Mouse (Mus musculus): Measurements from ENCODE around the gene Pwwp2b. TPM values are rescaled to one million over a fixed set of nuclear protein-coding genes. Genes with fewer than 3 reads are reported as not detected.

Pwwp2b gene
- polyA plus RNA-seq, 1 experiment from 2014 or later = 8.7 TPM

DNA sequence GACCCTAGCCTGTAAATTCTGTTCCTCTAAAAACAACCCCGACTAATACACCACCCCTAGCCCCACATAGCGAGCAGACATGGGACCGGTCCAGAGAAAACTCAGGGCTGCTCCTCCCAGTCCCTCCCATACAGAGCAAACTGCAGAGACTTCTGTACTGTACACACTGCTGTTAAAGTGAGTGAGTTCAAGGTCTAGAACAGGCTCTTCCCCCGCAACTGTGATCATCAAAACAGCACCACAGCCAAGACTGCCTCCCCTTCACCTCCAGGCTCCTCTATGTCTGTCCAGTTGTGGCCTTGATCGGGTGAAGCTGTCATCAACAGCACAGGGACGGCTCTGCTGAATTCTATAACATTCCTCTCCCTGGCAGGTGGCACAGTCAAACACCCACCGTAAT is 40.3 kb downstream of the Pwwp2b start:
- Histone ChIP-seq H3K4me3 (replicated peaks) (no peak overlapping the region), H3K9ac (no peak overlapping the region), H3K27ac (no peak overlapping the region), H3K36me3 (no peaks in the 10 kb centered on the region), H3K4me2 (no peak overlapping the region), H3K9me3 (replicated peaks) (no peaks in the 10 kb centered on the region), H3K27me3 (no peaks in the 10 kb centered on the region), H3K4me1 (peaks cover 11% of the 10 kb centered on the region; the same call in 1 of the 2 replicates)
- whole genome bisulfite sequencing = 69% methylated on average over 7 of the region's 7 CpGs
- ATAC-seq (replicated peaks; ENCODE audit: low FRiP score) = no peak

DNA sequence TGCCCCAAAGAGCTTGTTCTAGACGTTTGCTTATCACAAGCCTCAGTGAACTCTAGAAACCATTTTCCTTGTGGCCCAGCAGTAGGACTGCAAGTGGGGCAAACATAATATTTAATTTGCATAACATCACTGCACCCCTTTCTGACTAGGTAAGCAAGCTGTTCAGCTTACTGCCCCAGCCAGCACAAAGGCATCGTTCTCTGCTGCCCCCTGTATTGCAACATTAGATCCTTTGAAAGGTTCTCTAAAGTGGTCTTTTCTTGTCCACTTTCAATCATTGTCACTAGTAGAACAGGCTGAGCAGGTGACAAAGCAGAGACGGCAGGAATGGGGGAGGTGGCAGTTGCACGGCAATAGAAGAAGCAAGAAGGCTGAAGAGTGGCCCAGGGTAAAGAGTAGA is 45.1 kb downstream of the Pwwp2b start:
- no peak for ATAC-seq (replicated peaks; ENCODE audit: low FRiP score)
- WGBS = 49% methylated on average over 4 of the region's 4 CpGs
- Histone ChIP-seq H3K36me3 (no peaks in the 10 kb centered on the region), H3K27me3 (no peaks in the 10 kb centered on the region), H3K9ac (no peak overlapping the region), H3K27ac (no peak overlapping the region), H3K4me2 (no peak overlapping the region), H3K4me3 (replicated peaks) (no peak overlapping the region), H3K4me1 (peaks cover 28% of the 10 kb centered on the region), H3K9me3 (replicated peaks) (no peaks in the 10 kb centered on the region)

DNA sequence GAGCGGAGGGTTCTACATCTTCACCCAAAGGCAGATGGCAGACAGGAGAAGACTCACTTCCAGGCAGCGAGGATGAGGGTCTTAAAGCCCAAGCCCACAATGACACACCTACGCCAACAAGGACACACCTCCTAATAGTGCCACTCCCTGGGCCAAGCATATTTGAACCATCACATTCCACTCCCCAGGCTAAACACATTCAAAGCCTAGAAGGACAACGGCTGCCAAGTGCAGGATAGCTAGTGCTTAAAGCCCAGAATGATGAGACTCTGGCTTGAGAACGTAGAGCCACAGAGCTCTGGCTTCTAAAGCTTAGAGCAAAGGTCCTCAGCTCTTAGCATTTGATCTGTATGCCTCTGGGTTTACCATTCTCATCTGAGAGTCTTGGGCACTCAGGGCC is 45.8 kb downstream of the Pwwp2b start:
- Histone ChIP-seq H3K4me3 (replicated peaks) (no peak overlapping the region), H3K9ac (no peak overlapping the region), H3K4me2 (no peak overlapping the region), H3K36me3 (no peaks in the 10 kb centered on the region), H3K9me3 (replicated peaks) (no peaks in the 10 kb centered on the region), H3K4me1 (peaks cover 31% of the 10 kb centered on the region), H3K27ac (no peak overlapping the region), H3K27me3 (no peaks in the 10 kb centered on the region)
- WGBS = 87% methylated on average over 5 of the region's 5 CpGs
- ATAC-seq (replicated peaks; ENCODE audit: low FRiP score) = no peak

- Histone ChIP-seq H3K27ac (peak overlapping the region; percentile 64), H3K36me3 (no peaks in the 10 kb centered on the region), H3K9ac (no peak overlapping the region), H3K4me2 (no peak overlapping the region), H3K4me1 (peaks cover 35% of the 10 kb centered on the region), H3K9me3 (replicated peaks) (no peaks in the 10 kb centered on the region), H3K4me3 (replicated peaks) (no peak overlapping the region), H3K27me3 (0 out of 2 replicates have a peak, but pooled peaks cover 8% of the 10 kb centered on the region)
- no peak for ATAC-seq (replicated peaks; ENCODE audit: low FRiP score)
- WGBS = 84% methylated on average over 1 of the region's 1 CpGs
These were observed 47.4 kb downstream of the Pwwp2b start for GRCm38 (mm10) chr7:139295653-139296052.

DNA sequence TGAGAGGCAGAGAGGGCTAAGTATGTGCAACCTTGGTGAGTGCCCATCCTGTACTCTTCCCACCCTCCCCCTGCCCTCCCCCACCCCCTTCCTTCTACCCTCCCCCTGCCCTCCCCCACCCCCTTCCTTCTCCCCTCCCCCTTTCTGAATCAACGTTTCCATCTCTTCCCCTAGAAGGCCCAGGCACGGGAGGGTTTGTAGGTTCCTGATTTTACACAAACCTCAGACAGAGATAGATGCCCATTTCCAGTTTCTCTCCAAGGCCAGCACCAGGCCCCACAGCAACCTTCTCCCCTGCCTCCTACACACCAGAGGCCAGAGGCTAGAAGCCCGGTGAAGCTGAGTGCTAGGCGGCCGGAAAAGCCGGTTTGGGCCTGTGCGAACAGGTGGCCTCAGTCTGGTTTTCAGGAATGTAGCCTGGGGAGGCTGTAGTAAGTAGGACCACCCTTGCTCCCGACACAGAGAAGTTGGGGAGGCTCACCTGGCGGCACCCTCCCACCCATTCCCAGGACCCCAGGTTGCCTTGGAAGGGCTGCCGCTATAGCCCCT is 48.3 kb downstream of the Pwwp2b start:
- Histone ChIP-seq H3K4me2 (no peak overlapping the region), H3K4me1 (peaks cover 35% of the 10 kb centered on the region), H3K36me3 (no peaks in the 10 kb centered on the region), H3K27me3 (0 out of 2 replicates have a peak, but pooled peaks cover 8% of the 10 kb centered on the region), H3K9ac (no peak overlapping the region), H3K4me3 (replicated peaks) (no peak overlapping the region), H3K27ac (peak overlapping the region; percentile 86), H3K9me3 (replicated peaks) (no peaks in the 10 kb centered on the region)
- 50% methylated on average over 10 of the region's 10 CpGs for WGBS
- ATAC-seq (replicated peaks; ENCODE audit: low FRiP score) = peak; percentile 50

GRCm38 (mm10) chr7:139298446-139298845 is 50.2 kb downstream of the Pwwp2b start:
- no peak overlapping the region for H3K9ac ChIP-seq
- peaks cover 36% of the 10 kb centered on the region for H3K4me1 ChIP-seq
- 40% methylated on average over 4 of the region's 4 CpGs for WGBS
- no peaks in the 10 kb centered on the region for H3K9me3 ChIP-seq (replicated peaks)
- H3K36me3 ChIP-seq = no peaks in the 10 kb centered on the region
- no peak for ATAC-seq (replicated peaks; ENCODE audit: low FRiP score)
- H3K4me2 ChIP-seq = no peak overlapping the region
- no peak overlapping the region for H3K4me3 ChIP-seq (replicated peaks)
- H3K27ac ChIP-seq = no peak overlapping the region
- H3K27me3 ChIP-seq = 0 out of 2 replicates have a peak, but pooled peaks cover 8% of the 10 kb centered on the region

- H3K27ac ChIP-seq = no peak overlapping the region
- H3K4me2 ChIP-seq = peak overlapping the region; percentile 40
- H3K4me1 ChIP-seq = peaks cover 37% of the 10 kb centered on the region
- H3K9me3 ChIP-seq (replicated peaks) = no peaks in the 10 kb centered on the region
- H3K4me3 ChIP-seq (replicated peaks) = no peak overlapping the region
- H3K9ac ChIP-seq = no peak overlapping the region
- no peaks in the 10 kb centered on the region for H3K36me3 ChIP-seq
- 0 out of 2 replicates have a peak, but pooled peaks have one; percentile 52 for ATAC-seq (replicated peaks; ENCODE audit: low FRiP score)
- WGBS = 13% methylated on average over 8 of the region's 8 CpGs
- 0 out of 2 replicates have a peak, but pooled peaks cover 8% of the 10 kb centered on the region for H3K27me3 ChIP-seq
These were observed 51.1 kb downstream of the Pwwp2b start for GRCm38 (mm10) chr7:139299424-139299823.

DNA sequence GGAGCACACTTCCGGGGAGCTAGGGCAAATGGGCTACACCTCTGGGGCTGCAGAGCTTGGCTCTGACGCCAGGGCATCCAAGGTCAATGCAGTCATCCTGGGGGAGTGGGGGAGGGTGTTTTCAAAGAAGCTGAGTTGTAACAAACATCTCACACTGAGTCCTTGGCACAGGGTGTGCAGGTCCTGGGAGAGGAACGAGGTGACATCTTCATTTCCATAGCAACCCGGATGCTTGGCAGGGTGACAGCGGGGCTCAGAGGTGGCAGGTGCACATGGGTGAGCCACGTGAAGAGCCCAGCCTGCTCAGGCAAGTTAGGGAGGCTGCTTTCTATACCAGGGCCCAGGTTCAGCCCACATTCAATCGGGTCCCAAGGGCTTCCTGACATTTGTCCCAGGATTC is 52.1 kb downstream of the Pwwp2b start:
- H3K36me3 ChIP-seq = no peaks in the 10 kb centered on the region
- H3K4me2 ChIP-seq = no peak overlapping the region
- no peak overlapping the region for H3K4me3 ChIP-seq (replicated peaks)
- WGBS = 64% methylated on average over 7 of the region's 7 CpGs
- ATAC-seq (replicated peaks; ENCODE audit: low FRiP score) = no peak
- H3K9ac ChIP-seq = no peak overlapping the region
- H3K4me1 ChIP-seq = peaks cover 29% of the 10 kb centered on the region
- H3K27ac ChIP-seq = no peak overlapping the region
- no peaks in the 10 kb centered on the region for H3K9me3 ChIP-seq (replicated peaks)
- H3K27me3 ChIP-seq = 0 out of 2 replicates have a peak, but pooled peaks cover 8% of the 10 kb centered on the region

DNA sequence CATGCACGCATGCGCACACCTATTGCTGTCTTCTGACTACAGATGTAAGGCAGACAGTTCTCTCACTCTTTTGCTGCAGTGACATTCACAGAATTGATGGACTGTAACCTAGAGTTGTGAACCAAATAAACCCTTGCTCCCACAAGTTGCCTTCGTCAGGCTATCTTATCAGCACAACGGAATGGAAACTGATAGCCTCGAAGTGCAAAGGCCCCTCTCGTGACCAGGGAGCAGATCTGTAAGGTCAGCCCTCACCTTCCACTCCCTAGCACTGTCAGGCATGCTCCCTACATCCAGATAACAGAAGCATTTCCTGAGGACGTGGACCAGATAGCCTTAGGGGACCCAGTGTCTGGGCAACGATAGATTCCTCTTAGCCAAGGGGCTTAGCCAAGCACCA is 53.2 kb downstream of the Pwwp2b start:
- 0 out of 2 replicates have a peak, but pooled peaks cover 8% of the 10 kb centered on the region for H3K27me3 ChIP-seq
- H3K4me1 ChIP-seq = peaks cover 19% of the 10 kb centered on the region
- H3K4me3 ChIP-seq (replicated peaks) = no peak overlapping the region
- ATAC-seq (replicated peaks; ENCODE audit: low FRiP score) = no peak
- H3K9ac ChIP-seq = no peak overlapping the region
- H3K36me3 ChIP-seq = no peaks in the 10 kb centered on the region
- H3K4me2 ChIP-seq = no peak overlapping the region
- WGBS = 50% methylated on average over 8 of the region's 8 CpGs
- no peaks in the 10 kb centered on the region for H3K9me3 ChIP-seq (replicated peaks)
- no peak overlapping the region for H3K27ac ChIP-seq

DNA sequence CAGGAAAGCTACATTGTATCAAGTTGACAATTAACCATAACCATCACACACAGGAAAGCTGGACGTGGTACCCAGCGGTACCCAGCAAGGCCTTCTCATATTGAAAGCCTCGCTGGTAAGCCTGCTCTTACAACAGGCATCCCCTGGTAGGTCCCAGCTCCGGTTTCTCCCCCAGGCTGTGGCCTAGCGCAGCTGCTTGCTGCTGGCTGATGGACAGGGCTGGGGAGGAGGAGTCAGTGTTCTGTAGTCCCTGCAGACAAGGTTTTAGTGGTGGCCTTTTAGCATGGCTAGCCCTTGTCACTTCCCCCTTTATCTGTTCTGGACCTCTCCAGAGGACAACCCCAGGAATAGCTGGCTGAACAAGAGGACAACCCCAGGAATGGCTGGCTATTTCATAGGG is 54.0 kb downstream of the Pwwp2b start:
- no peak for ATAC-seq (replicated peaks; ENCODE audit: low FRiP score)
- no peak overlapping the region for H3K9ac ChIP-seq
- H3K9me3 ChIP-seq (replicated peaks) = no peaks in the 10 kb centered on the region
- no peak overlapping the region for H3K4me2 ChIP-seq
- H3K27ac ChIP-seq = no peak overlapping the region
- H3K4me1 ChIP-seq = peaks cover 12% of the 10 kb centered on the region
- no peaks in the 10 kb centered on the region for H3K36me3 ChIP-seq
- H3K27me3 ChIP-seq = 0 out of 2 replicates have a peak, but pooled peaks cover 8% of the 10 kb centered on the region
- H3K4me3 ChIP-seq (replicated peaks) = no peak overlapping the region
- 48% methylated on average over 5 of the region's 5 CpGs for WGBS

- WGBS = 46% methylated on average over 6 of the region's 6 CpGs
- Histone ChIP-seq H3K4me2 (no peak overlapping the region), H3K4me1 (peaks cover 11% of the 10 kb centered on the region), H3K9me3 (replicated peaks) (no peaks in the 10 kb centered on the region), H3K27ac (no peak overlapping the region), H3K9ac (no peak overlapping the region), H3K36me3 (no peaks in the 10 kb centered on the region), H3K4me3 (replicated peaks) (no peak overlapping the region), H3K27me3 (0 out of 2 replicates have a peak, but pooled peaks cover 8% of the 10 kb centered on the region)
- peak; percentile 26; the same call in 1 of the 2 replicates for ATAC-seq (replicated peaks; ENCODE audit: low FRiP score)
These were observed 55.2 kb downstream of the Pwwp2b start for GRCm38 (mm10) chr7:139303280-139304011.

GRCm38 (mm10) chr7:139304322-139304721 is 56.0 kb downstream of the Pwwp2b start:
- H3K4me3 ChIP-seq (replicated peaks) = no peak overlapping the region
- H3K9ac ChIP-seq = no peak overlapping the region
- H3K4me2 ChIP-seq = no peak overlapping the region
- no peak for ATAC-seq (replicated peaks; ENCODE audit: low FRiP score)
- H3K36me3 ChIP-seq = no peaks in the 10 kb centered on the region
- 0 out of 2 replicates have a peak, but pooled peaks cover 8% of the 10 kb centered on the region for H3K27me3 ChIP-seq
- H3K27ac ChIP-seq = no peak overlapping the region
- peaks cover 13% of the 10 kb centered on the region for H3K4me1 ChIP-seq
- WGBS = 39% methylated on average over 5 of the region's 5 CpGs
- H3K9me3 ChIP-seq (replicated peaks) = no peaks in the 10 kb centered on the region

Measured in kidney, embryonic 15.5 days (tissue).